Mouse (Mus musculus) cortical plate, adult 2 months (tissue): ENCODE data around the gene Zfp874b.

Experiments
- CTCF ChIP-seq: fragments of 200-500 bp; IDR thresholded peaks from 2 replicates; pipeline ENCODE4 v1.5.1; 2011; ENCODE audit warnings: mild to moderate bottlenecking, control low read depth, low read length; ENCODE audit not compliant: insufficient read depth; ENCODE audit errors: extremely low read depth
- POLR2A ChIP-seq: fragments of 200-500 bp; IDR thresholded peaks from 2 replicates; pipeline ENCODE4 v1.6.1; 2011; ENCODE audit warnings: mild to moderate bottlenecking, low read length, control low read depth; ENCODE audit not compliant: insufficient read depth; ENCODE audit errors: extremely low read depth

DNA sequence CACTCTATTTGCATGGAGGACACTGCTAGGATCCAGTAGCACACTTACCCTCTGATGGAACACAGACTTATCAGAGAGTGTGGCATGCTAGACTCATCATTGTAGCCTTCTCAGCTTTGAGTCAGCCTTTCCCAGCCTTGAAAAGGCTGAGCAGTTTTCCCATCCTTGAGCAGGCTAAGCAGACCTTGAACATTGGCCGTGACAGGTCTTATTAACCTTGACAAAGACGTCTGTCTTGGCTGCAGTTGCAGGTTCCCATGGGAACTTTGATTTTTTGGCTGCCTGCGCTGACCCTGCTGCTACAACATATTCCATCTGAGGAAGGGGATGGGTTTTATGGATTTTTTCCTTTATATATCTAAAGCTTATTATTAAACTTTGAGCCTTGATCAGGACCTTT lies 55.9 kb downstream of the Zfp874b start:
- no peak for TF ChIP-seq POLR2A
- TF ChIP-seq CTCF: no peak
